Mouse (Mus musculus): ENCODE results near the gene Cypt3. TPM values are rescaled to one million over a fixed set of nuclear protein-coding genes. Genes with fewer than 3 reads are reported as not detected.

Gene Cypt3
- polyA plus RNA-seq (2017; shearing (Covaris generic)), result not detected

DNA sequence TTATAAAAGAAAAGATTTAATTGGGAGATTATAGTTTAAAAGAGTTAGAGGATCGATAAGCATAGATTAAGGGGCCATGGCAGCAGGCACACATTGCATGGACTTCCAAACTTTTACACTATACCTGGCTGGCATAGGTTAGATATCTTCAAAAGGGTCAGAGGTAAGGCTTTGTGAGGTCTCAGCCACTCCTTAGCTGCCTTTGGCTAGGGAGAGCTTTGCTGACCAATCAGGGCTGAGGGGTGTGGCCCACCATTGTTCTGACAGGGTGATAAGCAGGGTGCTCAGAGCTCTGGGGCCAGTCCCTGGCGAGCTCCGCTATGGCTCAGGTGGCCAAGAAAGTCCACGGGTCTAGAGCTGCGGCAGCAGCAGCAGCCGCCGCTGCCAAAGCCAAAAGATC lies at the start of gene Cypt3:
Gene Cypt3, plus strand, starts transcription at position 301 of the 400 bp plus-strand sequence.

Other genes with a start within 250 kb of the Cypt3 start
- 8.3 TPM for gene Ubqln2, start 60.4 kb upstream of the Cypt3 start, polyA plus RNA-seq (2017; shearing (Covaris generic))
- gene Kctd12b, start 137.8 kb downstream of the Cypt3 start, polyA plus RNA-seq (2017; shearing (Covaris generic)), result 1.5 TPM
- 58.2 TPM for gene Nbdy, start 165.0 kb downstream of the Cypt3 start, polyA plus RNA-seq (2017; shearing (Covaris generic))